Mouse (Mus musculus) liver, embryonic 15.5 days (tissue): ENCODE measurements at regions not wholly inside any gene's neighbourhood (a gene's known extent, or its start where the extent isn't known, plus 50 kb on each side); places are given as distances from the start of the nearest gene placed in this dataset.

Source experiments
- ATAC-seq: fragments of 200-750 bp; cut with Nextera tagmentation; 2 replicates; pipeline ENCODE4 v1.8.0; 2017; ENCODE audit warnings: moderate number of reproducible peaks, mild to moderate bottlenecking, moderate library complexity; ENCODE audit not compliant: insufficient read depth
- H3K27ac ChIP-seq: fragments of 300-500 bp; sonication (generic); replicated peaks from 2 replicates; pipeline ENCODE4 v1.5.1; 2015; ENCODE audit warnings: mild to moderate bottlenecking, inconsistent platforms
- H3K27me3 ChIP-seq: fragments of 300-500 bp; sonication (generic); 2 replicates; pipeline ENCODE4 v1.6.1; 2015; ENCODE audit warnings: mild to moderate bottlenecking, inconsistent platforms
- H3K36me3 ChIP-seq: fragments of 300-500 bp; sonication (generic); replicated peaks from 2 replicates; pipeline ENCODE4 v1.6.1; 2015; ENCODE audit warnings: moderate library complexity, mild to moderate bottlenecking, inconsistent platforms
- H3K4me1 ChIP-seq: fragments of 300-500 bp; sonication (generic); replicated peaks from 2 replicates; pipeline ENCODE4 v1.6.1; 2015; ENCODE audit warnings: inconsistent platforms
- H3K4me2 ChIP-seq: fragments of 300-500 bp; sonication (generic); 2 replicates; pipeline ENCODE4 v1.6.1; 2015; ENCODE audit warnings: moderate library complexity, mild to moderate bottlenecking, inconsistent platforms
- H3K4me3 ChIP-seq: fragments of 300-500 bp; sonication (generic); replicated peaks from 2 replicates; pipeline ENCODE4 v1.5.1; 2015; ENCODE audit warnings: mild to moderate bottlenecking, inconsistent platforms
- H3K9ac ChIP-seq: fragments of 300-500 bp; sonication (generic); 2 replicates; pipeline ENCODE4 v1.6.1; 2015; ENCODE audit warnings: moderate library complexity, mild to moderate bottlenecking, inconsistent platforms
- H3K9me3 ChIP-seq: fragments of 300-500 bp; sonication (generic); replicated peaks from 2 replicates; pipeline ENCODE4 v1.6.1; 2016; ENCODE audit warnings: inconsistent platforms
- WGBS: fragments of 180-500 bp; shearing (Covaris S2); methylation state at CpG from one replicate; pipeline ENCODE4 v1.1.7; 2015; ENCODE audit warnings: mixed read lengths; ENCODE audit not compliant: insufficient replicate concordance; 5-methylcytosine and 5-hydroxymethylcytosine counted together

- no peak for ATAC-seq
Measured at GRCm38 (mm10) chrX:57869648-57870047, 152.9 kb upstream of the Zic3 start.

GRCm38 (mm10) chrX:57916705-57917104 is 105.8 kb upstream of the Zic3 start:
- Histone ChIP-seq H3K4me3 (no peak overlapping the region), H3K4me1 (no peaks in the 10 kb centered on the region), H3K27me3 (peaks cover 55% of the 10 kb centered on the region), H3K27ac (no peak overlapping the region), H3K4me2 (no peak overlapping the region), H3K9me3 (no peaks in the 10 kb centered on the region), H3K9ac (no peak overlapping the region), H3K36me3 (no peaks in the 10 kb centered on the region)
- no peak for ATAC-seq
- WGBS = 18% methylated on average over 11 of the region's 11 CpGs

More at GRCm38 (mm10) chrX:57869648-57870047, 152.9 kb upstream of the Zic3 start:
- no peaks in the 10 kb centered on the region for H3K36me3 ChIP-seq
- 70% methylated on average over 5 of the region's 5 CpGs for WGBS
- H3K4me3 ChIP-seq = no peak overlapping the region
- H3K4me2 ChIP-seq = no peak overlapping the region
- H3K4me1 ChIP-seq = no peaks in the 10 kb centered on the region
- no peaks in the 10 kb centered on the region for H3K27me3 ChIP-seq
- H3K9ac ChIP-seq = no peak overlapping the region
- H3K27ac ChIP-seq = no peak overlapping the region
- H3K9me3 ChIP-seq = no peaks in the 10 kb centered on the region

- no peak overlapping the region for H3K9ac ChIP-seq
- WGBS = 17% methylated on average over 21 of the region's 21 CpGs
- H3K27ac ChIP-seq = no peak overlapping the region
- H3K9me3 ChIP-seq = no peaks in the 10 kb centered on the region
- ATAC-seq = no peak
- no peak overlapping the region for H3K4me3 ChIP-seq
- no peaks in the 10 kb centered on the region for H3K4me1 ChIP-seq
- H3K27me3 ChIP-seq = peaks cover 64% of the 10 kb centered on the region
- H3K4me2 ChIP-seq = no peak overlapping the region
- no peaks in the 10 kb centered on the region for H3K36me3 ChIP-seq
Measured at GRCm38 (mm10) chrX:57917441-57918145, 104.9 kb upstream of the Zic3 start.

- no peaks in the 10 kb centered on the region for H3K9me3 ChIP-seq
- H3K4me2 ChIP-seq = no peak overlapping the region
- ATAC-seq = no peak
Measured at GRCm38 (mm10) chrX:57918181-57919115, 104.1 kb upstream of the Zic3 start.

GRCm38 (mm10) chrX:57919886-57920285 is 102.6 kb upstream of the Zic3 start:
- H3K4me2 ChIP-seq = peak overlapping the region; percentile 23; the same call in 1 of the 2 replicates

More at GRCm38 (mm10) chrX:57918181-57919115, 104.1 kb upstream of the Zic3 start:
- 13% methylated on average over 25 of the region's 25 CpGs for WGBS
- Histone ChIP-seq H3K4me1 (no peaks in the 10 kb centered on the region), H3K27ac (no peak overlapping the region), H3K4me3 (no peak overlapping the region), H3K27me3 (peaks cover 72% of the 10 kb centered on the region), H3K9ac (no peak overlapping the region), H3K36me3 (no peaks in the 10 kb centered on the region)

GRCm38 (mm10) chrX:57920376-57920775 is 102.1 kb upstream of the Zic3 start:
- ATAC-seq = no peak
- no peak overlapping the region for H3K9ac ChIP-seq
- 17% methylated on average over 18 of the region's 18 CpGs for WGBS
- H3K4me1 ChIP-seq = no peaks in the 10 kb centered on the region
- H3K27me3 ChIP-seq = peaks cover 77% of the 10 kb centered on the region
- no peaks in the 10 kb centered on the region for H3K36me3 ChIP-seq
- H3K9me3 ChIP-seq = no peaks in the 10 kb centered on the region
- no peak overlapping the region for H3K4me3 ChIP-seq
- H3K4me2 ChIP-seq = no peak overlapping the region
- no peak overlapping the region for H3K27ac ChIP-seq

More at GRCm38 (mm10) chrX:57919886-57920285, 102.6 kb upstream of the Zic3 start:
- Histone ChIP-seq H3K36me3 (no peaks in the 10 kb centered on the region), H3K9me3 (no peaks in the 10 kb centered on the region), H3K27me3 (peaks cover 77% of the 10 kb centered on the region), H3K4me3 (no peak overlapping the region), H3K9ac (no peak overlapping the region), H3K4me1 (no peaks in the 10 kb centered on the region), H3K27ac (no peak overlapping the region)
- 16% methylated on average over 17 of the region's 17 CpGs for WGBS
- ATAC-seq = no peak

GRCm38 (mm10) chrX:57921294-57921693 is 101.2 kb upstream of the Zic3 start:
- no peak overlapping the region for H3K4me2 ChIP-seq
- 11% methylated on average over 16 of the region's 16 CpGs for WGBS

GRCm38 (mm10) chrX:57921821-57922449 is 100.6 kb upstream of the Zic3 start:
- no peaks in the 10 kb centered on the region for H3K4me1 ChIP-seq
- H3K36me3 ChIP-seq = no peaks in the 10 kb centered on the region
- H3K27me3 ChIP-seq = peaks cover 70% of the 10 kb centered on the region
- ATAC-seq = no peak
- H3K27ac ChIP-seq = no peak overlapping the region
- no peak overlapping the region for H3K9ac ChIP-seq
- H3K9me3 ChIP-seq = no peaks in the 10 kb centered on the region
- H3K4me3 ChIP-seq = no peak overlapping the region
- WGBS = 11% methylated on average over 25 of the region's 25 CpGs
- no peak overlapping the region for H3K4me2 ChIP-seq

More at GRCm38 (mm10) chrX:57921294-57921693, 101.2 kb upstream of the Zic3 start:
- Histone ChIP-seq H3K4me1 (no peaks in the 10 kb centered on the region), H3K27ac (no peak overlapping the region), H3K4me3 (no peak overlapping the region), H3K9ac (no peak overlapping the region), H3K36me3 (no peaks in the 10 kb centered on the region), H3K9me3 (no peaks in the 10 kb centered on the region), H3K27me3 (peaks cover 77% of the 10 kb centered on the region)
- no peak for ATAC-seq

GRCm38 (mm10) chrX:57923836-57924235 is 98.7 kb upstream of the Zic3 start:
- H3K27ac ChIP-seq = no peak overlapping the region
- WGBS = 17% methylated on average over 5 of the region's 5 CpGs
- H3K9ac ChIP-seq = no peak overlapping the region
- H3K27me3 ChIP-seq = peaks cover 51% of the 10 kb centered on the region
- ATAC-seq = no peak
- no peak overlapping the region for H3K4me3 ChIP-seq
- no peak overlapping the region for H3K4me2 ChIP-seq
- no peaks in the 10 kb centered on the region for H3K4me1 ChIP-seq
- H3K36me3 ChIP-seq = no peaks in the 10 kb centered on the region
- no peaks in the 10 kb centered on the region for H3K9me3 ChIP-seq

GRCm38 (mm10) chrX:57935621-57936020 is 86.9 kb upstream of the Zic3 start:
- 39% methylated on average over 3 of the region's 3 CpGs for WGBS

More at GRCm38 (mm10) chrX:57935621-57936020, 86.9 kb upstream of the Zic3 start:
- no peak for ATAC-seq
- no peaks in the 10 kb centered on the region for H3K9me3 ChIP-seq
- H3K27me3 ChIP-seq = no peaks in the 10 kb centered on the region
- no peak overlapping the region for H3K9ac ChIP-seq
- no peak overlapping the region for H3K27ac ChIP-seq
- no peak overlapping the region for H3K4me3 ChIP-seq
- no peaks in the 10 kb centered on the region for H3K36me3 ChIP-seq
- H3K4me1 ChIP-seq = no peaks in the 10 kb centered on the region
- no peak overlapping the region for H3K4me2 ChIP-seq
